Mouse (Mus musculus) bone marrow, adult 2 months (tissue): ENCODE measurements at regions not wholly inside any gene's neighbourhood (a gene's known extent, or its start where the extent isn't known, plus 50 kb on each side); places are given as distances from the start of the nearest gene placed in this dataset.

ENCODE experiments used
- CTCF ChIP-seq: fragments of 200-500 bp; IDR thresholded peaks from 2 replicates; pipeline ENCODE4 v1.5.1; 2011; ENCODE audit warnings: low read length, control low read depth; ENCODE audit not compliant: control insufficient read depth, insufficient read depth
- POLR2A ChIP-seq: fragments of 200-500 bp; IDR thresholded peaks from 2 replicates; pipeline ENCODE4 v1.6.1; 2011; ENCODE audit warnings: low read depth, mild to moderate bottlenecking, control low read depth, low read length, borderline replicate concordance; ENCODE audit not compliant: control insufficient read depth

GRCm38 (mm10) chr2:128249188-128249587 lies 123.3 kb downstream of the Bcl2l11 start:
- no peak for TF ChIP-seq CTCF
- TF ChIP-seq POLR2A: no peak
